Mouse (Mus musculus): ENCODE measurements around the gene Ddx43.

DNA sequence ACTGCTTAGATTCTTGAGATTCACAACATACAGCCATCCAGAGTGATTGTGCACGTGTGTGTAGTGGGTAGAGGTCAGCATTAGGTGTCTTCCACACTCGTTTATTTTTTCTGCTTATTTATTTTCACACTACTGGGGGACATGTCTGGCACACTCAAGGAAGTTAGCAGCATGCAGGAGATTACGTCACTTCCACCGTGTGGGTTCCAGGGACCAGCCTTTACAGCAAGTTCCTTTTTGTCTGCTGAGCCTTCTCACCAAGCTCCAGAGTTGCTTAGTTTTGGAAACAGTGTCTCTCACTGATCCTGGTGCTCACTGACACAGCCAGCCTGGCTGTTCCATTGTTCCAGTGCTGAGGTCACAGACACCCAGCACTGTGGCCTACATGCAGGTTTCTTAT lies 55.8 kb downstream of the Ddx43 start:
- TF ChIP-seq POLR2A (IDR thresholded peaks at IDR 0.05; ENCODE audit: low read depth, low read length) = no peak
- TF ChIP-seq CTCF (conservative IDR thresholded peaks at IDR 0.05; ENCODE audit: insufficient read depth, insufficient read length, low read depth, low read length) = no peak
